Mouse (Mus musculus) cerebellum, adult 8-10 months (tissue): ENCODE measurements at regions not wholly inside any gene's neighbourhood (a gene's known extent, or its start where the extent isn't known, plus 50 kb on each side); places are given as distances from the start of the nearest gene placed in this dataset.

Source experiments
- DNase-seq: peaks from one replicate; pipeline ENCODE4 v3.0.0; 2022

DNA sequence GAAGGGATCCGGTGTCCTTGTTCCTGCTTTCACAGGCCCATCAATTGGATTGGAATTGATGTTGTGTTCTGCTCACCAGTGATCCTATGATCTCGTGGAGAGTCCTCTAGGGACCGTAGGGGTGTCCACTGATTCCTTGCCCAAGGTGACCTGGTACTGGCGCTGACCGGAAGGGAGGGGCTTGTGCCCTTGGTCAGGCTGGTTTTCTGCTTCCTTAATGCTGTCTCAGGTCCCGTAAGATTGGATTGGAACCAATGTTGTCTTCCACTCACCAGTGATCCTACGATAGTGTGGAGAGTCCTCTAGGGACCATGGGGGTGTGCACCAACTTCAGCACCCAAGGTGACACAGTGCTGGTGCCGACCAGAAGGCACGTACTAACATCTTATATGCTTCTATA, 324.9 kb upstream of the Ptchd4 start:
- DNase-seq, result no peak

DNA sequence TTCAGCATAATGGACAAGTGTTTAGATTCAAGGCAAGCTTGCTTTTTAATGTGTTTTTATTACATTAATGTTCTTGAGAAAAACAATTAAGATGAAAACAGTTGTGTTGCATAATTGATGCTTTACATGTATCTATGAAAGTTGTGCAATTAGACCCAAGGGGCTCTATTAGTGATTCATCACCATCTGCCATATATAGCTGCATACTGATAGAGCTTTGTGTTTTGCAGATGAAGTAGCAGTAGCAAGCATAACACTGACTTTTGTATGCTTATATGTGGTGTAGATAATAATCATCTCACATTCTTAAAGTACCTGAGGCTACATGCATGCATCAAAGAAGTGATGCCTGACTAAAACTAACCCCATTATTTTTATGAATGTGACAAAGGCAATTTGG, 307.3 kb upstream of the Ptchd4 start:
- no peak for DNase-seq

DNA sequence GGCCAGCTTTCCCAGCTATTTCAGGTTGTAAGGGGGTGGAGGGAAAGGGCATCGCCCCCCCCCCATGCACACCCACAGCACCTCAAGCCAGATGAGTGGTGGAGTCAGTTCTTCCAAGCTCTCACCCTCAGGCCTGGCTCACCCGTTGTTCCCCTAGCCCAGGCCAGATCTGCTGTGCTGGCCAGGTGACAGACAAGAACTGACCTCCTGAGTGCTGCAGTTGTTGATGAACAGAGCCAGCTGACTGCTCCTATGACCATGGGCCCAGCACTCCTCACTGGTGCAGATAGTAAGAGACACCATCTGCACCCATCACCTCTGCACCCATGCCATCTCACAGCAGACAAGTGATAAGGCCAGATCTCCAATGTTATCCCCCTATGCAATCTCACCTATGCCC, 291.5 kb upstream of the Ptchd4 start:
- DNase-seq, result no peak

DNA sequence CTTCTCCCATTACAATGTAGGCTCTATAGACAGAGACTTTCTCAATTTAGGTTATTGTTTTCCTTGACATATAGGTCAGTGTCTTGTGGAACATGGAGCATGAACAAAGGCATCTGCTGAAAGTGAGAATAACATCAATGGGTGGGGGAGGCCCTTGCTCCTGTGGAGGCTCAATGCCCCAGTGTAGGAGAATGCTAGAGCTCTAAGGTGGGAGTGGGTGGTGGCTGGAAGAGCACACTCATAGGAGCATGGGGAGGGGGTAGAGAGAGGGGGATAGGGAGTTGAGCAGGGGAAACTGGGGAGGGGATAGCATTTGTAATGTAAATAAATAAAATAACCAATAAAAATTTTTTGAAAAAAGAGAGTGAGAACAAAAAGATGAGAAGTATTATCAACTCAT, 288.5 kb upstream of the Ptchd4 start:
- no peak for DNase-seq

DNA sequence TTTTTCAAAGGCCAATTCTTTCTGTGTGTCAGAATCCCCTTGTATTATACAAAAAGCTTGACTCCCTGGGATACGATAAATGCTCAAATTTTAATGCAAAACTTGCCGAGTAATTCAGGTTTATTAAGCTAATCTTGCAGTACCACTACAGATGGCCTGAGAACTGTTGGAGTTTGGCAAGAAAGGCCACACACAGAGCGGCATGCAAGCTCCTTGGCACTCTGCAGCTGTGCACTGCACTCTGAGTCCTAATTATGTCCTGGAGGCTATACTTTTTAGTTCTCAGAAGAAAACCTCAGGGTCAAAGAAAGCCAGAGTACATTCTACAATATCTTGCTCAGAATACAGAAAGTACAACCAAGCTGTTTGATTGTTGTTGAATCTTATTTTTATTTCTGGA, 286.3 kb upstream of the Ptchd4 start:
- DNase-seq, result no peak

DNA sequence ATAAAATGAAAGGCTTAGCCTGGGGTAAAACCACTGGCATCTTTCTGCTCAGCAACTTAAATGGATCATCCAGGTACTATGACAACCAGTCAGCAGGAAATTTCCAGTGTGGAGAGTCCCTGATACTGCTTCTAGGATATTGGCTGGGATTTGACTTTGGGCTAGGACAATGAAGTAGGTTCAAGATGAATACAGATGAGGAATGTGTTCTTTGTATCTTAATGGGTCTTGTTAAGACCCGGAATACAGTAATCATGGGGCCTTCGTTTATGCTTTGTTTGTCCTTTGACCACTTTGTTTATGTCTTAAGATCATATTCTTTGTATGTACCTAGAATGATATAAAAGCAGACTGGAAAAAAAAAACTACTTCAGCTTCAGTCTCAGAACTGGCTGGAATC, 278.7 kb upstream of the Ptchd4 start:
- DNase-seq, result no peak

DNA sequence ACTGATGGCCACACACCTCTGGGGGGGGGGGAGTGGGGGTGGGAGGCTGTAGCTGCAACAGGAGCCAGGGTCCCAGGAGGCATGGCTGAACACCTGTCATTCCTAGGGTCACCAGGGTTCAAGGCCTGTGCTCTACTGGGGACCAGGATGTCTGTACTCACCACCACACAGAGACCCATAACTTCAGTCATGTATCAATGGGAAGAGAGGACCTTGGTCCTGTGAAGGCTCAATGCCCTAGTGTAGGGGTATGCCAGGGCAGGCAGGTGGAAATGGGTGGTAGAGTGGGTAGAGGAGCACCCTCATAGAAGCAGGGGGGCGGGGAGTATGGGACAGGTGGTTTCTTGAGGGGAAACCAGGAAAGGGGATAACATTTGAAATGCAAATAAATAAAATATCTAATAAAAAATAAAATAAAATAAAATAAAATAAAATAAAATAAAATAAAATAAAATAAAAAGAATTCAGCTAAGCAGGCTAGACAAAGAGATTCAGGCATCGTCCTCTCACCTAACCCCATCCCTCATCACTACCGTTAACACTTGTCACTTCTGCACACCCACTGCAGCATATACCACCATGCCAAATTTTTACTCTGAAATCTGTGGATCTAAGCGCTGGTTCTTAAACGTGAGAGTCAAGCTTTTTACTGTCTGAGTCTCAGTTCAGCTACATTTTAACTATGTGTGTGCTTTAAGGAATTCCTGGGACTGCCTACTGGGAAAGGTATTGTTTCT, 265.8 kb upstream of the Ptchd4 start:
- DNase-seq, result no peak

DNA sequence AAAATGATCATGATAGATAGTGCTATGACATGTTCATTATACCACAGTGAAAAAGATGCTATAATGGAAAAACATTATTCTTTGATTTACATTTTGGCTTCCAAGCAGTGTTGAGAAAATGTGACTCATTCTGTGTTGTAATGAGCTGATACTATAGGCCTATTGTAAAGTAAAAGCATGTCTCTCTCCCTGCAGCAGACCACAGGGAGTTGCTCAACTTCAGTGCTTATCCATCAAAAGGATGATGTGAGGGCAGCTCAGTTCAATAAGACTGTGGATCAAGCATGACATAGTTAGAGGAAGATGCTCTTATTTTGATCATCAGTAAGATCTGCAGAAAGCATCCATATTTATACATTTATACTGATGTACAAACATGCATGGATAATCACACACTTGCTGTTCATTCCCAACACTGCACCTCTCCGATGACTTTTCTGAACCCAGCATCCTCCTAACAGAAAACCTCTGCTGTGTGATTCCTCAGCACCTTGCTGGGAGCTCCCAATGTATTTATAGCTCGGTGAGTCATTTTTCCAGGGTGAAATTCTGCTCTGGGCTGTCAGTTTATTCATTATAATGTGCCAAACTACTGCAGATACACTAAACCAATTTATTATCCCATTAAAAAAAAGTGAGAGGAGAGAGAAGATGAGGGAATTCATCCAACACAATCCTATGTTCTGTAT, 224.8 kb upstream of the Ptchd4 start:
- DNase-seq, result no peak

DNA sequence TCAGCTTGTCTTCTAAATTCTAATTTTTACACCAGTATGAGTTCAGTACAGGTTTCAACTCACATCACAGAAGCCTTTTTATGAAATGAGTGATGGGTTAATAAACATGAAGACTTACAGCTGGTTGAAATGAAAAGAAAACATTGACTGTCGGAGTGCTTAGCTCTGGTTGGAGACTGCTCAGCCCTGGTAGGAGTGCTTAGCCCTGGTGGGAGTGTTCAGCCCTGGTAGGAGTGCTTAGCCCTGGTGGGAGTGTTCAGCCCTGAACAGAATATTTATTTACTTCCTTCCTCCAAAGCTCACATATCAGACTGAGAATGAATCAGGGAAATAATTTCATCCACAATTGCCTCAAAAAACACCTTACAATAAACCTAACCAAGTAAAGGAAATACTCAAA, 202.1 kb upstream of the Ptchd4 start:
- DNase-seq, result no peak

DNA sequence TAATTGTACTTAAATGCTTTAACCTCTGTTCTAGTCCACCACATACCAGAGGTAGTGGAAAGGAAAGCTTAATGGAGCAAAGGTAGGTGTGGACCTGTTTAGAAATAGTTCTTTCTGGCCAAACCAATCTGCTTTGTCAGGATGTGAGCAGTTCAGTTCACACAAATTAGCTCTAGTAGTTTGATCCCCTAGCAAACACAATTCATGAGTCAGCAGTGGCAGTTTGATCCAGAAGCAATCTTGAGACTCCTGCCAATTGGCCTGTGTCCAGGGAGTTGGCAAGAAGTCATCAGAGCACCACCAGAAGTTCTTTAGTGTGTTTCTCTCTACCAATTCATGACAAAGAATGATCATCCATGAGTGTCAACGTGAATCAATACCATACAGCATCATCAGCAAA, 195.0 kb upstream of the Ptchd4 start:
- DNase-seq, result no peak

DNA sequence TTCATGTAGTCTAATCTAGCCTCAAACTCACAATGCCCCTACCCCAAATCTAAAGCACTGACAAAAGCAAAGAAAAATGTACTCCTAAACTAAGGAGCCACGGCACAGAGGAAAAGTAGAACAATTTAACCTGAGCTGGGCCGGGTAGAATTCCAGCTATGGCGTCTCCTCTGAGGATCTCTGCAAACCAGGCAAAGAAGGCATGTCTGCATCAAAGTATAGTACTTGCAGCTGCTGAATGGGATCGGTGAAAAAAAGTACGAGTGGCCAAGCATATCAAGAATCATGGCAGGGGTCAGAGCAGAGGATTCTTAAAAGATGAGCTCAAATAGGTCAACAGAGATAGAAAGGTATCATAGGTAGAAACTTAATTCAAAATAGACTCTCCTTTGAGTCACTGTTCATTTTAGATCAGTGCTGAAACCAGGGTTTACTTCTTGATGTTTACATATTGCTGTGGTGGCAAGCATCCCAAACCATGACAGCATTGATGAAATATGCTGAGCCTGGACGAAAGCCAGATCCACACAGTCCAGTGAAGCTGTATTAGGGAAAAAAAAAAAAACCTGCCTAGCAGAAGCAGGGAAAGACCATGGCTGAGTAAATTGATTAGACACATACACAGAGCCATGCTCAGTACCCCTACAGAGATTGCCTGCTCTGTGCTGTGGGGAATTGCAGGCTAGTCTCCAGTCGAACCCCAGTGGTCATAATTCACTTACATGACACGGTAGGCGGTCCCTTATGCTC, 189.1 kb upstream of the Ptchd4 start:
- DNase-seq, result peak; percentile 39

DNA sequence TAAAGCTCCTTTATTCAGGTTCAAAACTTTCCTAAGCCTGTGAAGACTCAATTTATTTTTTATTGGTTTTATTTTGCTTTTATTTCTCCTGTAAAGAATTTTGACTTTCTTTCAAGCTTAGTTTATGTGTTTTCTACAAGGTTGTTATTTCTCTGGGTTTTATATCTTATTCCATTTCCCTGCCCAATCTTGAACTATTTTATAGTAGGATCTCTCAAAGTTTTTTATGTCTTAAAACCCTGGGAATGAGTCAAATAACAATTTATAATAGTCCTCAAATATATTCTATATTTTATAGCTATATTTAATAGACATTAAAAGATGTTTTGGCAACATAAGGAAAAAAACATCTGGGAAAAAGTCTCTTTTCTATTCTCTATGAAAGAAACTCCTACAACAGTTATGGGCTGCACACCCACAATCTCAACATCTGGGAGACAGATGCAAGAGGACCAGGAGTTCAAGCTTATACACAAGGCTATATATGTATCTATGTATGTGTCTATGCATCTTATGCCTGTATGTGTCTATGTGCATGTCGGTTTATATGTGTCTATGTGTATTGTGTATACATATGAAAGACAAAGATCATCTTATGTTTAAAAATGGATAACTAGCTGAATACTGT, 146.2 kb upstream of the Ptchd4 start:
- no peak for DNase-seq

DNA sequence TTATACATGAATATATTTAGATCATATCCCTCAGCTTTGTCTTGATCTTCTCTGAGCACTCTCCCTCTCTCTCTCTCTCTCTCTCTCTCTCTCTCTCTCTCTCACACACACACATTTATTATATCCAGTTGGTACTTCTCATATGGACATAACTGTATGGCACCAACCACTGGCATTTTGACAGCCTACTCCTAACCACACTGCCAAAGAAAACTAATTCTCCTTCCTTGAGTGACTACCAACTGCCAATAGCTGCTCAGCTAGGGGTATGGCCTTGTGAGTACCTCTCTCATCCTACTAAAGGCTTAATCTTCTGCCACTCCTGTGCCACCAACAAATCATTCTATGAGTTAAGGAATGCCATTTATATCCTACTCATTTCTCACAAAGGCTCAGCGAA, 127.2 kb upstream of the Ptchd4 start:
- DNase-seq, result no peak

DNA sequence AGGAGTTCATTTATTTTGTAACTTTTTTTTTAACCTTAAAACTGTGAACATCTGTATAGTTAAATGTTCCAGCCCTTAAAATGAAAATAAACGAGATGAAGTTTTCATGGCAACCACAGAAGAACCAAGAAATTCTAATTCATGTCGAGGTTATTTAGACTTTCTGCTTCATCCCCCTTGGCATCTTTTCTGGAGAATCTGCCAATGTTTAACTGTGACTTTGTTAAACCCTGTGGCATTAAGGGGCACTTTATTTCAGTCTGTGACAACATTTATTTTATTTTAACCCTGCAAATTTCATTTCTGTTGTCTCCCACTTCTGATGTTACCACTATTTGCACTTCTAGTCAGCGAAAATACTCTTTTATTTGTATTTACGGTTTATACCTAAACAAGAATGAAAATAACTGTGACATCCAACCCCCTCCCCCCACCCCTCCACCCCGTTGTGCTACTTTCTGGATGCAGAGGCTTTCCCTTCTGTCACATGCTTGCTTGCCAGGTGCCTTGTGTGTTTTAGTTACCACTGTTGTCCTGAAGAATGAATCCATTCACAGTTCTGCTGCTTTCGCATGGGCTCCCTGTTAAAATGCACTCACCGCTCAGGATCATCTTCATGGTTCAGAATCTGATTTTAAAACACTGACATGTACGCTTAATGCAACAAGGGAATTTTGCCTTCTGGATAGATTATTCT, 125.4 kb upstream of the Ptchd4 start:
- DNase-seq, result peak; percentile 59
